Mouse (Mus musculus) forebrain, embryonic 15.5 days (tissue): ENCODE measurements at regions not wholly inside any gene's neighbourhood (a gene's known extent, or its start where the extent isn't known, plus 50 kb on each side); places are given as distances from the start of the nearest gene placed in this dataset.

Source experiments
- ATAC-seq: fragments of 200-750 bp; cut with Nextera tagmentation; replicated peaks from 2 replicates; pipeline ENCODE4 v1.8.0; 2017; ENCODE audit warnings: mild to moderate bottlenecking, moderate TSS enrichment, moderate library complexity
- H3K27ac ChIP-seq: fragments of 300-500 bp; sonication (generic); replicated peaks from 2 replicates; pipeline ENCODE4 v1.5.1; 2015; ENCODE audit warnings: mild to moderate bottlenecking, inconsistent platforms
- H3K27me3 ChIP-seq: fragments of 300-500 bp; sonication (generic); 2 replicates; pipeline ENCODE4 v1.6.1; 2015; ENCODE audit warnings: inconsistent platforms
- H3K36me3 ChIP-seq: fragments of 300-500 bp; sonication (generic); 2 replicates; pipeline ENCODE4 v1.6.1; 2015; ENCODE audit warnings: mild to moderate bottlenecking, inconsistent platforms
- H3K4me1 ChIP-seq: fragments of 300-500 bp; sonication (generic); 2 replicates; pipeline ENCODE4 v1.6.1; 2015; ENCODE audit warnings: inconsistent platforms
- H3K4me2 ChIP-seq: fragments of 300-500 bp; sonication (generic); replicated peaks from 2 replicates; pipeline ENCODE4 v1.6.1; 2015; ENCODE audit warnings: mild to moderate bottlenecking, inconsistent platforms
- H3K4me3 ChIP-seq: fragments of 300-500 bp; sonication (generic); 2 replicates; pipeline ENCODE4 v1.5.1; 2015; ENCODE audit warnings: mild to moderate bottlenecking, inconsistent platforms
- H3K9ac ChIP-seq: fragments of 300-500 bp; sonication (generic); replicated peaks from 2 replicates; pipeline ENCODE4 v1.6.1; 2015; ENCODE audit warnings: mild to moderate bottlenecking, inconsistent platforms
- H3K9me3 ChIP-seq: fragments of 300-500 bp; sonication (generic); 2 replicates; pipeline ENCODE4 v1.6.1; 2016; ENCODE audit warnings: inconsistent platforms
- WGBS: fragments of 180-500 bp; shearing (Covaris S2); methylation state at CpG from one replicate; pipeline ENCODE4 v1.1.7; 2015; ENCODE audit warnings: mixed read lengths; 5-methylcytosine and 5-hydroxymethylcytosine counted together

GRCm38 (mm10) chr11:38224300-38224699 is 988.5 kb upstream of the Tenm2 start:
- Histone ChIP-seq H3K27me3 (no peaks in the 10 kb centered on the region), H3K4me1 (peaks cover 5% of the 10 kb centered on the region), H3K36me3 (no peaks in the 10 kb centered on the region), H3K27ac (no peak overlapping the region), H3K4me2 (no peak overlapping the region), H3K9ac (no peak overlapping the region), H3K9me3 (no peaks in the 10 kb centered on the region), H3K4me3 (no peak overlapping the region)
- peak; percentile 92 for ATAC-seq
- 14% methylated on average over 3 of the region's 3 CpGs for WGBS

GRCm38 (mm10) chr11:38203347-38203746 is 967.6 kb upstream of the Tenm2 start:
- H3K4me1 ChIP-seq: peaks cover 3% of the 10 kb centered on the region; the same call in 1 of the 2 replicates
- no peak for ATAC-seq
- H3K27ac ChIP-seq: no peak overlapping the region
- H3K36me3 ChIP-seq: no peaks in the 10 kb centered on the region
- no peaks in the 10 kb centered on the region for H3K27me3 ChIP-seq
- no peaks in the 10 kb centered on the region for H3K9me3 ChIP-seq
- no peak overlapping the region for H3K4me2 ChIP-seq
- H3K9ac ChIP-seq: no peak overlapping the region
- WGBS: 8% methylated on average over 2 of the region's 2 CpGs
- H3K4me3 ChIP-seq: no peak overlapping the region

DNA sequence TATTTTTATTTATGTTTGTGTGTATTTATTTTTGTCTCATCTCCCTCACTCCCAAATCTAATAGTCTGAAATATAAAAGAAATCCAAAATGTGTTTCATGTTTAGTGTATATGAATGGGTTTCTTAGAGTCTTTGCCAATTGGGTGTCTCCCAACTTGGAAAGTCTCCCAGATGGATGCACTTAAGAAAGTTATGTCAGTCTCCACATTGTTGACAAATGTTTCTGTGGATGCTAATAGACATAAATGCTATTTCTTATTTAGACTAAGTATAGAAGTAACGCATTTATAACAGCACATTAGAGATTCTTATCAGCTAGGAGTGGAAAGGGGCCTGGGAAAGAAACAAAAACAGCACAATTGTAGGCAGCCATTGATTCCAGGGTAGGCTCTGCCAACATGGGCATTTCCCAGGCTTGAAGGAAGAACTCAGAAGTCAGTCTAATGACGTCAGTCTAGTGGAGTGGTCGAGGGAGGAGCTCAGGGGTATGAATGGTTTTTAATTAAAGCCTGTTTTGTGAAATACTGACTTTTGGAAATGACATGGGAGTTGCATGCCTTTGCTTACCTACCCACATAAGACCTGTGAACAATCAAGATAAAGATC is 965.5 kb upstream of the Tenm2 start:
- H3K4me2 ChIP-seq: no peak overlapping the region
- H3K27ac ChIP-seq: no peak overlapping the region
- ATAC-seq: peak; percentile 60
- H3K9me3 ChIP-seq: no peaks in the 10 kb centered on the region
- WGBS: 44% methylated on average over 3 of the region's 3 CpGs
- H3K4me3 ChIP-seq: no peak overlapping the region
- no peak overlapping the region for H3K9ac ChIP-seq
- peaks cover 3% of the 10 kb centered on the region; the same call in 1 of the 2 replicates for H3K4me1 ChIP-seq
- no peaks in the 10 kb centered on the region for H3K27me3 ChIP-seq
- H3K36me3 ChIP-seq: no peaks in the 10 kb centered on the region

DNA sequence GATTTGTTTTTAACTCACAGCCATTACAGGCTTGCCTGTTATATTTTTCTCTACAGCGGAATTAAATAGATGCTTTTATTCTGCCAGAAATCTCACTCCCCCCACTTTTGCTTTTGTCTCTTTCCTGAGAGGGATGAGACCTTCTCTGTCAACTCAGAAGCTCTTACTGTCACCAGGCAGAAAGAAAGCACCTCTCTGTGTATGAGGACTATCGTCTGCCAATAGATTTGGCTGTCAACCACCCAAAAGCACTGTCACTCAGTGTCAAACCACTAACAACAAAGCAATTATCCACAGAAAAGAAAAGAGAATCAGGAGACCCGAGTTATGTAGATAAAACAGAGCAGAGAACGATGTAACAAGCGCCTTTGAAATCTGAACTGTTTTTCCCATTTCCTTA is 958.0 kb upstream of the Tenm2 start:
- H3K27me3 ChIP-seq: no peaks in the 10 kb centered on the region
- no peak overlapping the region for H3K4me3 ChIP-seq
- peak overlapping the region; percentile 37; the same call in 1 of the 2 replicates for H3K27ac ChIP-seq
- ATAC-seq: peak; percentile 87
- H3K9ac ChIP-seq: no peak overlapping the region
- H3K4me2 ChIP-seq: no peak overlapping the region
- no peaks in the 10 kb centered on the region for H3K9me3 ChIP-seq
- H3K36me3 ChIP-seq: no peaks in the 10 kb centered on the region
- peaks cover 28% of the 10 kb centered on the region for H3K4me1 ChIP-seq
- WGBS: 30% methylated on average over 5 of the region's 5 CpGs

DNA sequence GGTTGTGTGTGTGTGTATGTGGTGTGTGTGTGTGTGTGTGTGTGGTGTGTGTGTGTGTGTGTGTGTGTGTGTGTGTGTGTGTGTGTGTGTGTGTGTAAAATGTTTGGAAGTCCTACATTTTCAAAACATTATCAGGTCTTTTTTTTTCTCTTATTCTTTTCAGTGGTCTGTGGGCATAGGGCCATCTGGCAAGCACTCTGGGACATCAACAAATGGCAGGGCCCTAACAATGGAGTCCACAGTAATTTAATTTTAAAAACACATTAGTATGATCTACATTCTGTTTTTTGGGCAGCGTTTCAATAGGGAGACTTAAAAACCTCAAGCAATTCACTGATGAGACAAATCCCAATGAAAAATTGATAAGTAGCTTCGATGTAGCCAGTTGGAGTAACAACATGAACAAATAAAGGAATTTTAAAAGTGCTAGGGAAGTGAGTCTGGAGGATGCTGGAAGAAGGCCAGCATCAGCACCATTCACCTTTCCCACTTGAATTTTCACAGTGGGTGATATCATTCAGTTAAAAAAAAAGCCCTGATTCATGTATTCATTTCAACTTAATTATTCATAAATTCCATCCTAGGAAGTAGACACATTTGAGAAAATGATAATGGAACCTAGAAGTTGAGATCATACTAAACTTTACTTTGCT is 956.3 kb upstream of the Tenm2 start:
- Histone ChIP-seq H3K27me3 (no peaks in the 10 kb centered on the region), H3K4me2 (no peak overlapping the region), H3K4me3 (no peak overlapping the region), H3K27ac (no peak overlapping the region), H3K36me3 (no peaks in the 10 kb centered on the region), H3K4me1 (peaks cover 28% of the 10 kb centered on the region), H3K9ac (no peak overlapping the region), H3K9me3 (no peaks in the 10 kb centered on the region)
- 13% methylated on average over 2 of the region's 2 CpGs for WGBS
- peak; percentile 63 for ATAC-seq

DNA sequence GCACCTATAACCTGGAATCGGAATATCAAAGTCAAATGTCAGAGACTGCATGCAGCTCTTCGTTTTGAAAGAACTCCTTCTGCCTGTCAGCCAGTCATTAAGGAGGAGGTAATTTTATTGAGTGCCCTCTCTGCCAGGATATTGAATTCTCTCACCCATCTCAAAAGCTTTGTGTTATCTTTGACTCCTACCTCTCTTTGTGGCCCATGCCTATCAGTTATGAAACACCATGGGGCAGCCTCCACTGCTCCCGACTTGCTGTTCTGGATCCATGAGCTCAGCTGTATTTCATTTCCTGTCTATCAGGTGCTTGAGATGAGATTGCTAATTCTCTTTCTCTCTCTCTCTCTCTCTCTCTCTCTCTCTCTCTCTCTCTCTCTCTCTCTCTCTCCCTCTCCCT is 955.7 kb upstream of the Tenm2 start:
- WGBS: 56% methylated on average over 3 of the region's 3 CpGs
- H3K4me3 ChIP-seq: no peak overlapping the region
- no peaks in the 10 kb centered on the region for H3K36me3 ChIP-seq

GRCm38 (mm10) chr11:38170721-38171120 is 935.0 kb upstream of the Tenm2 start:
- no peak overlapping the region for H3K9ac ChIP-seq
- H3K36me3 ChIP-seq: no peaks in the 10 kb centered on the region
- peak; percentile 73; the same call in 1 of the 2 replicates for ATAC-seq
- H3K27ac ChIP-seq: peak overlapping the region; percentile 43; the same call in 1 of the 2 replicates
- H3K27me3 ChIP-seq: no peaks in the 10 kb centered on the region
- H3K9me3 ChIP-seq: no peaks in the 10 kb centered on the region
- H3K4me3 ChIP-seq: no peak overlapping the region
- 38% methylated on average over 1 of the region's 1 CpGs for WGBS
- peaks cover 5% of the 10 kb centered on the region for H3K4me1 ChIP-seq
- no peak overlapping the region for H3K4me2 ChIP-seq

More for the DNA sequence above, 955.7 kb upstream of the Tenm2 start:
- Histone ChIP-seq H3K4me1 (peaks cover 28% of the 10 kb centered on the region), H3K27ac (no peak overlapping the region), H3K4me2 (no peak overlapping the region), H3K27me3 (no peaks in the 10 kb centered on the region), H3K9ac (no peak overlapping the region), H3K9me3 (no peaks in the 10 kb centered on the region)
- ATAC-seq: 0 out of 2 replicates have a peak, but pooled peaks have one; percentile 46

- ATAC-seq: no peak
- Histone ChIP-seq H3K9me3 (no peaks in the 10 kb centered on the region), H3K9ac (no peak overlapping the region), H3K27me3 (no peaks in the 10 kb centered on the region), H3K27ac (no peak overlapping the region), H3K4me1 (no peaks in the 10 kb centered on the region), H3K36me3 (no peaks in the 10 kb centered on the region), H3K4me3 (no peak overlapping the region), H3K4me2 (no peak overlapping the region)
- 95% methylated on average over 4 of the region's 4 CpGs for WGBS
Measured at GRCm38 (mm10) chr11:38158310-38158709, 922.5 kb upstream of the Tenm2 start.

GRCm38 (mm10) chr11:38156944-38157343 is 921.2 kb upstream of the Tenm2 start:
- 72% methylated on average over 9 of the region's 9 CpGs for WGBS
- Histone ChIP-seq H3K9ac (no peak overlapping the region), H3K9me3 (no peaks in the 10 kb centered on the region), H3K4me1 (no peaks in the 10 kb centered on the region), H3K4me3 (no peak overlapping the region), H3K4me2 (no peak overlapping the region), H3K27me3 (no peaks in the 10 kb centered on the region), H3K27ac (no peak overlapping the region), H3K36me3 (no peaks in the 10 kb centered on the region)
- no peak for ATAC-seq

DNA sequence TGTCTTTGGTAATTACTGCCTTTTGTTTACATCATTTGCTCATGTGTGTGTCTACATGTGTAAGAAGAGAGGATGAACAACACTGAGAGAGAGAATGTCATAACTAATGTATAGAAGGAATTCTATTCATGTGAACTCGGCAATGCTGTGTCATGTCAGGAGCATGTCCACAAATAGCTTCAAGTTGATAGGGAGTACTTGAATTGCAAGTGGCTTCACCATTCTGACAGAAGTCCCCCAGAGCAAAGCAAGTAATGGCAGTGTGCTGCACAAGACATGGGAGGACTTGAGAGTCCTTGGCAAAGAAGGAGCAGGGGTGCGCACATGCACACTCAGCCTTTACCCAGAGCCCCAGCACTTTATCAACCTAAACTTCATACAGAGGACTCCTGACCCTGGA is 919.9 kb upstream of the Tenm2 start:
- 92% methylated on average over 2 of the region's 2 CpGs for WGBS
- H3K27ac ChIP-seq: no peak overlapping the region
- no peaks in the 10 kb centered on the region for H3K4me1 ChIP-seq
- no peaks in the 10 kb centered on the region for H3K9me3 ChIP-seq
- H3K4me2 ChIP-seq: no peak overlapping the region
- no peak overlapping the region for H3K9ac ChIP-seq
- no peaks in the 10 kb centered on the region for H3K36me3 ChIP-seq
- H3K27me3 ChIP-seq: no peaks in the 10 kb centered on the region
- no peak overlapping the region for H3K4me3 ChIP-seq
- ATAC-seq: no peak

DNA sequence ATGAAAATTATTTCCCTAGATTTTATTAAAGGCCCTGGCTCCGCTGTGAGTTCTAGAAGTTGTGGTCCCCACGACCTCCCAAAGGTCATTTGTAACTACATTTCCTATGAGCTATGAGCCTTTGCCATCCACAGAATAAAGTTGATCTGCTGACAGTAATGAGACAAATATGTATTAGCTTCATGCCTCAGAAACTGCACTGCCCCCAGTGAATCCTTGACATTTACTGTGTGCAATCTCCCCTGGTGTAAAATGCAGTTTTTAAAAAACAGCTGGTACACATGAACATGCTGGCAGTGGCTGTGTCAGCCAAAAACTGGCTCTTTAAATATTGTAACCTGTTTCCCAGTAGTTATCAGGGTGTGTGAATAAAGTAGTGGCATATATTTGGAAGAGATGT is 907.7 kb upstream of the Tenm2 start:
- H3K4me3 ChIP-seq: no peak overlapping the region
- WGBS: 86% methylated on average over 2 of the region's 2 CpGs
- H3K27me3 ChIP-seq: no peaks in the 10 kb centered on the region
- H3K27ac ChIP-seq: no peak overlapping the region
- H3K4me2 ChIP-seq: no peak overlapping the region
- no peaks in the 10 kb centered on the region for H3K4me1 ChIP-seq
- no peaks in the 10 kb centered on the region for H3K9me3 ChIP-seq
- H3K9ac ChIP-seq: no peak overlapping the region
- no peaks in the 10 kb centered on the region for H3K36me3 ChIP-seq
- no peak for ATAC-seq

DNA sequence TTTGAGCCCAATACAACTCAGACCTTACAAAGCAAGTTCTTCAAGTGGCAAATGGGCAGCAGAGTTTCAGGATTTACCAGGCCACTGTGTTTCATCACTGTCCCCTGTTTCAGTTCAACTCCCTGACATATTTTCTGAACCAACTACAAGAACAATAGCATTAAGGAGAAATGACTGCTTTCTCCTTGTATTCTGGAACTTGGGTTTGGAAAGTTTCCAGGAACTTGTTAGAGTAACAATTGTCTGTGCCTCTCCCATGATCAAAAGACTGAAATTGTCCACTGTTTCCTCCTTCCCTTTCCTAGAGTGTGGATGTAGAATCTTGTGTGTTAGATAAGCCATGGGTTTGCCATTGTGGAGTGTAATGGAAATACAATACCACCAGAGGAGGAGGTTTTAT is 893.1 kb upstream of the Tenm2 start:
- H3K4me3 ChIP-seq: no peak overlapping the region
- H3K4me1 ChIP-seq: no peaks in the 10 kb centered on the region

More for the DNA sequence above, 893.1 kb upstream of the Tenm2 start:
- ATAC-seq: no peak
- no peak overlapping the region for H3K27ac ChIP-seq
- no peak overlapping the region for H3K9ac ChIP-seq
- no peaks in the 10 kb centered on the region for H3K36me3 ChIP-seq
- no peaks in the 10 kb centered on the region for H3K27me3 ChIP-seq
- H3K9me3 ChIP-seq: no peaks in the 10 kb centered on the region
- H3K4me2 ChIP-seq: no peak overlapping the region
